Mouse (Mus musculus): ENCODE results near the gene Ccnh. TPM values are rescaled to one million over a fixed set of nuclear protein-coding genes. Genes with fewer than 3 reads are reported as not detected.

Gene Ccnh
- 19.8 to 24.1 TPM (median 21.2 TPM) in 4 replicates for total RNA-seq (2023; ENCODE audit: inconsistent age)

DNA sequence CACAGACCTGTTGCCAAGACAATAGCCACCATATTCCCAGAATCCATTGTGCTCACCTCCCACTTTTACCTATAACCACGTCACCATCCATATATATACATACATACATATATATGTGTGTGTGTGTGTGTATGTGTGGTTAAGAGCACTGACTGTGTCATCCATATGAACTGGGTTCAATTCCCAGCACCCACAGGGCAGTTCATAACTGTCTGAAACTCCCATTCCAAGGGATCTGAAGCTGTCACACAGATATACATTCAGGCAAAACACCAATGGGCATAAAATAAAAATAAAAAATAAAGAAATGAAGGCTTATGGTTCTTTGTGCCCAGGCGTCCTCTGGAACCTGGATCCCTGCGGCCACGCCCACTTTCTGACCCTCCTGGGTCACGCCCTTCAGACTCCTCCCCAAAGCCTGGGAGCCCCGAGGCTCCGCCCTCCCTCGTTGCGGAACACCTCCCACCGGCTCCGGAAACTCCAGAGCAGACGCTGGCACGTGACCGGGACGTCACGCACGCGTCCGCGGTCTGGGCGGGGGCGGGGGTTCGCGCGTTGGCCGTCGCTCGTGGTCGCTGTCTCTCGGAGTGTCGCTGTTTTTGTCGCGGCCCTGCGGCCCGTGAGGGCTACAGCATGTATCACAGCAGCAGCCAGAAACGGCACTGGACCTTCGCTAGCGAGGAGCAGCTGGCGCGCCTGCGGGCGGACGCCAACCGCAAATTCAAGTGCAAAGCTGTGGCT is at the start of gene Ccnh:
Gene Ccnh, plus strand, starts transcription at position 506 of the 741 bp plus-strand sequence.

Other genes with a start within 250 kb of the Ccnh start
- gene Rasa1, start 99.7 kb downstream of the Ccnh start, total RNA-seq (2023; ENCODE audit: inconsistent age), result 66.7 to 84.5 TPM (median 73.3 TPM) in 4 replicates